Comparison of ENCODE assay signal across 8 mouse cellular contexts in the genomic region with DNA sequence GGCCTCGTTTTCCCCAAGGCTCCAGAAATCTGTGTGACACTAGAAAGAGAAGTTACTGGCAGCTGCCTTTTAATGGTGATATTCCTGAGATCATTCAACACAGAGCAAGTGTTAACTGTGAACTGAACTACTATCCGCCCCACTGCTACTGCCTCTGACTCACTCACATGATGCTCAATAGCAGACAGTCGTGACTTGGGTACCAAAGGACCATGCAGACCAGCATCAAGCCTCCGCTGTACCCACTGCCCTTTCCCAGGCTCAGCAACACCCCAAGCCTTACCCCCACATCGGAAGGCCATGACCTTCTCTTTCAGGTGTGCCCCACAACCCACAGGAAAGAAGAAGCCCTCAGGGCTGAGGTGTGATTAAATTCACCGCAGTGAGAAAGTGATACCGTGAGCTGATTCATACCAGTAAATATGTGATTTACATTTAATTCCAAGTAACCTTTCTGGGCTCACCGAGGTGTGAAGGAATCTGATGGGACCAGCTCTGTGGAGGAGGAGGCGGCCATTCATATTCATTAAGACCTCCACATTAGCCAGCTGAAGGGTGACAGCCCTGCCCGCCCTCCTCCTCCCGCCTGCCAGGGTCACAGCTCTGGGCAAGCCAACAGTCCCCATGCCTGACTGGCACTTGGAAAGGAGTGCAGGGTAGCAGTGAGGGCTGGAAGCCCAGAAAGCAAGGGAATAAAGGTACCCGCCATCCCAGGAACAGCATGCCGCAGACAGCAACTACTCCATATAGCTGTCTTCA.
A peak's percentile ranks its signal among the peaks of the same experiment; 100 is the strongest.
DNase-seq lines count a peak whose midpoint lies in the region; ATAC-seq lines count a peak whose summit lies in the region.

No protein-coding gene starts in this region.

- H3K4me1 ChIP-seq in heart, embryonic 16.5 days (ENCODE audit: control insufficient read depth, insufficient read depth, low read length) = peaks cover 7% of the 10 kb centered on the region; the same call in 1 of the 2 replicates
- H3K4me1 ChIP-seq in forebrain, embryonic 13.5 days = peaks cover 36% of the 10 kb centered on the region
- H3K4me1 ChIP-seq in kidney, embryonic 14.5 days (ENCODE audit: control insufficient read depth, insufficient read depth, low read length) = peaks cover 22% of the 10 kb centered on the region
- peaks cover 8% of the 10 kb centered on the region; the same call in 1 of the 2 replicates for H3K4me1 ChIP-seq in midbrain, embryonic 16.5 days (ENCODE audit: control insufficient read depth, insufficient read depth, low read length)

- 77% methylated on average over 13 of the region's 13 CpGs for WGBS in heart, embryonic 16.5 days
- 54% methylated on average over 13 of the region's 13 CpGs for WGBS in forebrain, embryonic 13.5 days
- 41% methylated on average over 13 of the region's 13 CpGs for WGBS in kidney, embryonic 14.5 days
- 49% methylated on average over 13 of the region's 13 CpGs for WGBS in midbrain, embryonic 16.5 days

- no peak overlapping the region for H3K4me3 ChIP-seq in heart, embryonic 16.5 days (ENCODE audit: low read length)
- no peak overlapping the region for H3K4me3 ChIP-seq in forebrain, embryonic 13.5 days
- no peak overlapping the region for H3K4me3 ChIP-seq in kidney, embryonic 14.5 days (ENCODE audit: low read length)
- H3K4me3 ChIP-seq in midbrain, embryonic 16.5 days (ENCODE audit: low read depth, low read length) = no peak overlapping the region

- intact Hi-C loops in heart, postnatal 14 days (cut with DNase I) = loop anchor here (5.0 kb wide), 1 partner anchor 169 kb away; no protein-coding TSS in a partner anchor

- peaks cover 22% of the 10 kb centered on the region for H3K27me3 ChIP-seq in heart, embryonic 16.5 days (ENCODE audit: control insufficient read depth, insufficient read depth, low read length)
- no peaks in the 10 kb centered on the region for H3K27me3 ChIP-seq in forebrain, embryonic 13.5 days
- H3K27me3 ChIP-seq in kidney, embryonic 14.5 days (ENCODE audit: control insufficient read depth, insufficient read depth, low read length) = peaks cover 16% of the 10 kb centered on the region
- no peaks in the 10 kb centered on the region for H3K27me3 ChIP-seq in midbrain, embryonic 16.5 days (ENCODE audit: control insufficient read depth, insufficient read depth, low read depth, low read length)

- no peak for ATAC-seq in heart, embryonic 16.5 days (replicated peaks; ENCODE audit: extremely low read depth, insufficient read depth, low FRiP score)
- peak; percentile 85 for ATAC-seq in forebrain, embryonic 13.5 days
- ATAC-seq in kidney, embryonic 14.5 days (ENCODE audit: low FRiP score, low TSS enrichment) = peak; percentile 83
- ATAC-seq in midbrain, embryonic 16.5 days = peak; percentile 60

- H3K9me3 ChIP-seq in heart, embryonic 16.5 days (replicated peaks; ENCODE audit: control insufficient read depth, low read length) = no peaks in the 10 kb centered on the region
- H3K9me3 ChIP-seq in forebrain, embryonic 13.5 days (replicated peaks) = no peaks in the 10 kb centered on the region
- no peaks in the 10 kb centered on the region for H3K9me3 ChIP-seq in kidney, embryonic 14.5 days (ENCODE audit: control insufficient read depth, low read length)
- no peaks in the 10 kb centered on the region for H3K9me3 ChIP-seq in midbrain, embryonic 16.5 days (replicated peaks; ENCODE audit: control insufficient read depth, low read length, poor library complexity, severe bottlenecking)

- no peak overlapping the region for H3K4me2 ChIP-seq in heart, embryonic 16.5 days (ENCODE audit: low read depth, low read length)
- H3K4me2 ChIP-seq in forebrain, embryonic 13.5 days = no peak overlapping the region
- H3K4me2 ChIP-seq in kidney, embryonic 14.5 days (replicated peaks; ENCODE audit: low read depth, low read length) = no peak overlapping the region
- H3K4me2 ChIP-seq in midbrain, embryonic 16.5 days (ENCODE audit: low read length) = no peak overlapping the region

- peak overlapping the region; percentile 53; the same call in 1 of the 2 replicates for H3K27ac ChIP-seq in heart, embryonic 16.5 days (ENCODE audit: low read length)
- peak overlapping the region; percentile 59; the same call in 1 of the 2 replicates for H3K27ac ChIP-seq in forebrain, embryonic 13.5 days
- H3K27ac ChIP-seq in kidney, embryonic 14.5 days (ENCODE audit: low read depth, low read length) = no peak overlapping the region
- no peak overlapping the region for H3K27ac ChIP-seq in midbrain, embryonic 16.5 days (ENCODE audit: low read length)

- DNase-seq in heart, postnatal 14 days = no peak
- no peak for DNase-seq in embryo, embryonic 10.5 days (ENCODE audit: low spot score)
- DNase-seq in right cerebral cortex, postnatal 25 days = no peak
- DNase-seq in embryo, embryonic 11 days = no peak

- H3K36me3 ChIP-seq in heart, embryonic 16.5 days (ENCODE audit: control insufficient read depth, insufficient read depth) = no peaks in the 10 kb centered on the region
- H3K36me3 ChIP-seq in forebrain, embryonic 13.5 days (ENCODE audit: poor library complexity, severe bottlenecking) = no peaks in the 10 kb centered on the region
- no peaks in the 10 kb centered on the region for H3K36me3 ChIP-seq in kidney, embryonic 14.5 days (ENCODE audit: control insufficient read depth, insufficient read depth, low read length)
- H3K36me3 ChIP-seq in midbrain, embryonic 16.5 days (ENCODE audit: control insufficient read depth, insufficient read depth, low read length) = no peaks in the 10 kb centered on the region

- H3K9ac ChIP-seq in heart, embryonic 16.5 days (ENCODE audit: low read length) = no peak overlapping the region
- no peak overlapping the region for H3K9ac ChIP-seq in forebrain, embryonic 13.5 days
- H3K9ac ChIP-seq in kidney, embryonic 14.5 days (ENCODE audit: low read depth, low read length) = no peak overlapping the region
- H3K9ac ChIP-seq in midbrain, embryonic 16.5 days (ENCODE audit: low read depth, low read length) = no peak overlapping the region

Comparison
In these comparisons a context has a peak if more than half of its experiments do, and no peak if none do; other contexts are left out.
1. H3K27ac ChIP-seq: peak in heart, embryonic 16.5 days (single experiment) and forebrain, embryonic 13.5 days (single experiment); none in kidney, embryonic 14.5 days (single experiment) and midbrain, embryonic 16.5 days (single experiment).